Mouse (Mus musculus): ENCODE measurements around the gene Arhgap24. TPM values are rescaled to one million over a fixed set of nuclear protein-coding genes. Genes with fewer than 3 reads are reported as not detected.

Gene Arhgap24
- total RNA-seq, 1 experiment from 2014 or later: 0.50 TPM

GRCm38 (mm10) chr5:102492152-102492551 is 11.0 kb downstream of the Arhgap24 start:
- ATAC-seq (replicated peaks in 1 of 2; ENCODE audit: insufficient read depth in 1 of 2, low FRiP score in 2 of 2, low TSS enrichment in 1 of 2, low read depth in 1 of 2, poor library complexity in 2 of 2, severe bottlenecking in 2 of 2): no peak

GRCm38 (mm10) chr5:102494827-102495226 is 13.6 kb downstream of the Arhgap24 start:
- no peak for ATAC-seq (replicated peaks in 1 of 2; ENCODE audit: insufficient read depth in 1 of 2, low FRiP score in 2 of 2, low TSS enrichment in 1 of 2, low read depth in 1 of 2, poor library complexity in 2 of 2, severe bottlenecking in 2 of 2)

GRCm38 (mm10) chr5:102497205-102497604 is 16.0 kb downstream of the Arhgap24 start:
- peak; percentile 93 to 97 for ATAC-seq (replicated peaks in 1 of 2; ENCODE audit: insufficient read depth in 1 of 2, low FRiP score in 2 of 2, low TSS enrichment in 1 of 2, low read depth in 1 of 2, poor library complexity in 2 of 2, severe bottlenecking in 2 of 2)

- ATAC-seq (replicated peaks in 1 of 2; ENCODE audit: insufficient read depth in 1 of 2, low FRiP score in 2 of 2, low TSS enrichment in 1 of 2, low read depth in 1 of 2, poor library complexity in 2 of 2, severe bottlenecking in 2 of 2): peak; percentile 80 to 83
Observed at GRCm38 (mm10) chr5:102498747-102499146, 17.6 kb downstream of the Arhgap24 start.

GRCm38 (mm10) chr5:102502333-102502732 is 21.1 kb downstream of the Arhgap24 start:
- peak; percentile 72 to 80 for ATAC-seq (replicated peaks in 1 of 2; ENCODE audit: insufficient read depth in 1 of 2, low FRiP score in 2 of 2, low TSS enrichment in 1 of 2, low read depth in 1 of 2, poor library complexity in 2 of 2, severe bottlenecking in 2 of 2)

DNA sequence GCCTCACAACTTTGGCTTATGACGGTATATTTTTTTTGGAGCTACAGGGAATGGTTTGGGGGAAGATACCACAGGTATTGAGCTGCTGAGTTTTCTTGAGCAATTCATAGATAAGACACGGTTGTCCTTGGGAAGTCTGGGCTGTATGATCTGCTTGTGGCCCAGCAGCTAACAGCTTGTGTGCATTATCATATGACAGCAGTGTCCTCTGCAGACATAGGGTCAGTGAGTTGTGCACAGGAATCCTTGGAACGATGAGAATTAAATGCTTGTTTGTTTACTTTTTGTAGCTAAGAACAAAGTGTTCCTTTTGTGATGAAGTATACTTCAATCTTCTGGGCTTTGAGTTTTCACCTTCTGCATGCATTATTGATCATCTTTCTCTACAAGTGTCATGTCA is 21.9 kb downstream of the Arhgap24 start:
- no peak for ATAC-seq (replicated peaks in 1 of 2; ENCODE audit: insufficient read depth in 1 of 2, low FRiP score in 2 of 2, low TSS enrichment in 1 of 2, low read depth in 1 of 2, poor library complexity in 2 of 2, severe bottlenecking in 2 of 2)

- no peak for ATAC-seq (replicated peaks in 1 of 2; ENCODE audit: insufficient read depth in 1 of 2, low FRiP score in 2 of 2, low TSS enrichment in 1 of 2, low read depth in 1 of 2, poor library complexity in 2 of 2, severe bottlenecking in 2 of 2)
Observed at GRCm38 (mm10) chr5:102503868-102504267, 22.7 kb downstream of the Arhgap24 start.

GRCm38 (mm10) chr5:102504557-102504956 is 23.4 kb downstream of the Arhgap24 start:
- ATAC-seq (replicated peaks in 1 of 2; ENCODE audit: insufficient read depth in 1 of 2, low FRiP score in 2 of 2, low TSS enrichment in 1 of 2, low read depth in 1 of 2, poor library complexity in 2 of 2, severe bottlenecking in 2 of 2): no peak

DNA sequence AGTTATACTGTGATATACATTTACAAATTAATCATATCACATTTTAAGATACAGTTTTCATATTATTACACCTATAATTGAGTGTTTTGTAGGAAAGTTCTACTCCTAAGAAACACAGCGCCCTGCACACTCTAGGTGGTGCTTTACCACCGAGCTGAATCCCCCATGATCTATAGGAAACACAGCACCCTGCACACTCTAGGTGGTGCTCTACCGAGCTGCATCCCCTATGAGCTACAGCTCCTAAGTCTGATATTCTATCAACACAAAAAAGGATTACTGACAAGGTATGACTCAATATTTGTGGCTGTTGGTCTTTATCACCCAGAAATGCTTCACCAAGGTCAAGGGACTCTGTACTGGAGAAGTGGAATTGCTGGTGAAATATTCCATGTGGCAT is 27.0 kb downstream of the Arhgap24 start:
- no peak for ATAC-seq (replicated peaks in 1 of 2; ENCODE audit: insufficient read depth in 1 of 2, low FRiP score in 2 of 2, low TSS enrichment in 1 of 2, low read depth in 1 of 2, poor library complexity in 2 of 2, severe bottlenecking in 2 of 2)

- no peak for ATAC-seq (replicated peaks in 1 of 2; ENCODE audit: insufficient read depth in 1 of 2, low FRiP score in 2 of 2, low TSS enrichment in 1 of 2, low read depth in 1 of 2, poor library complexity in 2 of 2, severe bottlenecking in 2 of 2)
Observed at GRCm38 (mm10) chr5:102509381-102509780, 28.2 kb downstream of the Arhgap24 start.

DNA sequence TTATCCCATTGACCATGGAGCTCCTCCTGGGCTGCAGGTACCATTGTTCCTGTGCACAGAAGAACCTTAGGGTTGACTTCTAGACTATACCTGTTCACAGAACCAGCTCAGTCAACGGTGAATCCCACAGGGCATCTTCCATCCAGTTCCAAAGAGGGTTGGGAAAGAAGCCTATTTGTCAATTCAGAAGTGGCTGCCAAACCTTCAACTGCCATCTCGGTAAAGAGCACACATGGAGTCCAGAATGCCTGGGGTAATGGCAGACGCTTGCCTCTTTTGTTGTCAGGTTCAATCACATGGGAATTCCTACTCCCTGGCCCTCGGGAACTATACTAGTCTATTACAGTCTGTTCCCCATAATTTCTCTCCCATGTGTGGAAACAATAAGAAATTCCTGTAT is 30.5 kb downstream of the Arhgap24 start:
- no peak for ATAC-seq (replicated peaks in 1 of 2; ENCODE audit: insufficient read depth in 1 of 2, low FRiP score in 2 of 2, low TSS enrichment in 1 of 2, low read depth in 1 of 2, poor library complexity in 2 of 2, severe bottlenecking in 2 of 2)

GRCm38 (mm10) chr5:102515496-102515895 is 34.3 kb downstream of the Arhgap24 start:
- ATAC-seq (replicated peaks in 1 of 2; ENCODE audit: insufficient read depth in 1 of 2, low FRiP score in 2 of 2, low TSS enrichment in 1 of 2, low read depth in 1 of 2, poor library complexity in 2 of 2, severe bottlenecking in 2 of 2): no peak

- no peak for ATAC-seq (replicated peaks in 1 of 2; ENCODE audit: insufficient read depth in 1 of 2, low FRiP score in 2 of 2, low TSS enrichment in 1 of 2, low read depth in 1 of 2, poor library complexity in 2 of 2, severe bottlenecking in 2 of 2)
Observed at GRCm38 (mm10) chr5:102520506-102520905, 39.3 kb downstream of the Arhgap24 start.

- ATAC-seq (replicated peaks in 1 of 2; ENCODE audit: insufficient read depth in 1 of 2, low FRiP score in 2 of 2, low TSS enrichment in 1 of 2, low read depth in 1 of 2, poor library complexity in 2 of 2, severe bottlenecking in 2 of 2): no peak
Observed at GRCm38 (mm10) chr5:102535311-102535710, 54.1 kb downstream of the Arhgap24 start.

GRCm38 (mm10) chr5:102537819-102538218 is 56.6 kb downstream of the Arhgap24 start:
- peak; percentile 62 to 65; a peak in 3 of 4 replicates for ATAC-seq (replicated peaks in 1 of 2; ENCODE audit: insufficient read depth in 1 of 2, low FRiP score in 2 of 2, low TSS enrichment in 1 of 2, low read depth in 1 of 2, poor library complexity in 2 of 2, severe bottlenecking in 2 of 2)

GRCm38 (mm10) chr5:102546296-102546695 is 65.1 kb downstream of the Arhgap24 start:
- no peak for ATAC-seq (replicated peaks in 1 of 2; ENCODE audit: insufficient read depth in 1 of 2, low FRiP score in 2 of 2, low TSS enrichment in 1 of 2, low read depth in 1 of 2, poor library complexity in 2 of 2, severe bottlenecking in 2 of 2)

- ATAC-seq (replicated peaks in 1 of 2; ENCODE audit: insufficient read depth in 1 of 2, low FRiP score in 2 of 2, low TSS enrichment in 1 of 2, low read depth in 1 of 2, poor library complexity in 2 of 2, severe bottlenecking in 2 of 2): no peak
Observed at GRCm38 (mm10) chr5:102547786-102548185, 66.6 kb downstream of the Arhgap24 start.

DNA sequence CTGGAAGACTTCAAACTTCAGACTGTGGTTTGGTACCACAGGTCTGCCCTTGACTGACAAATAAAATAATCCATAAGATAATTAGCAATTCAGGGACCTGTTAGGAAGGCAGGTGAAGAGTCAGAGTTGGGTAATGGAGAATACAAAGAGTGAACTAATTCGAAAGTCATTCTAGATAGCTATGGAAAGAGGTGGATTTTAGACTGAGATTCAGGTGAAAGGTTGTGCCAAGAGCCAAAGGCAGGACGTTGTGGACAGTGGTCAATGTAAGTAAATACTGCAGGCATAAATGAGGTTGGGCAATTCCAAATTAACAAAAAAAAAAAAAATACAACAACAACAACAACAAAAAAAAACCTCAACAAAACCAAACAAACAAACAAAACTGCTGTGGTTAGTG is 67.2 kb downstream of the Arhgap24 start:
- ATAC-seq (replicated peaks in 1 of 2; ENCODE audit: insufficient read depth in 1 of 2, low FRiP score in 2 of 2, low TSS enrichment in 1 of 2, low read depth in 1 of 2, poor library complexity in 2 of 2, severe bottlenecking in 2 of 2): no peak

DNA sequence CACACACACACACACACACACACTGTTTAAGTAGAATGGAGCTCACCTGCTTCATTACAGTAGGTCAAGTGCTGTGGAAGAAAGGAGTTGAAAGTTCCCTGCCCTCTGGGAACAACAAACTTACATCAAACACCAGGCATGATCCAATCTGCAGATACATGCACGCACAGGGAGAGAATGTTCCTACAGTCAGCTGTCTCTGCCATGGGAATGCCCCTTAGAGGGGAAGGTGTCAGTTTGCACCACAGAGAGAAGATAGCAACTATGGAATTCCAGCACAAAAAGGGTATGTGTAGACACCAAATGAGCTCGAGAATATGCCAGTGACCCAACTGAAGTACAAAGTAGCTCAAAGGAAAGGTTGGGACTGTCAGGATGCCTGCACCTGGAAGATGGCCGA is 69.0 kb downstream of the Arhgap24 start:
- no peak for ATAC-seq (replicated peaks in 1 of 2; ENCODE audit: insufficient read depth in 1 of 2, low FRiP score in 2 of 2, low TSS enrichment in 1 of 2, low read depth in 1 of 2, poor library complexity in 2 of 2, severe bottlenecking in 2 of 2)
